Mouse (Mus musculus): ENCODE measurements around the gene Rhbdf1. TPM values are rescaled to one million over a fixed set of nuclear protein-coding genes. Genes with fewer than 3 reads are reported as not detected.
"Not testable (repeated sequence)": the region's sequence is repeated elsewhere in the genome, so short reads cannot be mapped to it uniquely, and the experiment has no call there.

Gene Rhbdf1
- polyA plus RNA-seq, 1 experiment from 2014 or later = 6.4 TPM

- Histone ChIP-seq H3K9me3 (ENCODE audit: low read length) (no peaks in the 10 kb centered on the region), H3K36me3 (replicated peaks; ENCODE audit: insufficient read depth, low read length) (peaks cover 19% of the 10 kb centered on the region), H3K27me3 (ENCODE audit: insufficient read depth, low read length) (no peaks in the 10 kb centered on the region), H3K27ac (ENCODE audit: low read depth) (peak within 1 kb of the TSS; percentile 69), H3K9ac (replicated peaks) (peak within 1 kb of the TSS; percentile 84), H3K4me1 (ENCODE audit: insufficient read depth) (peaks cover 16% of the 10 kb centered on the region), H3K4me3 (ENCODE audit: low read depth, low read length) (peak within 1 kb of the TSS; percentile 69), H3K4me2 (ENCODE audit: low read depth, low read length) (peak within 1 kb of the TSS; percentile 93)
- peak; percentile 100 for ATAC-seq
- WGBS (ENCODE audit: insufficient replicate concordance) = under 1% methylated on average over 52 of the region's 52 CpGs
- peak; percentile 96 for DNase-seq
- TF ChIP-seq EP300 (IDR thresholded peaks at IDR 0.05; ENCODE audit: low read depth) (no peak), CTCF (IDR thresholded peaks at IDR 0.05; ENCODE audit: low read depth) (peak; percentile 68)
Observed at GRCm38 (mm10) chr11:32205058-32205873, 16.8 kb downstream of the Rhbdf1 start, which contains the start of gene Snrnp25. TSS of gene Snrnp25 (plus strand) at chr11:32205415.

- no peak for ATAC-seq
- Histone ChIP-seq H3K27ac (ENCODE audit: low read depth) (no peak overlapping the region), H3K36me3 (replicated peaks; ENCODE audit: insufficient read depth, low read length) (no peaks in the 10 kb centered on the region), H3K9me3 (ENCODE audit: low read length) (no peaks in the 10 kb centered on the region), H3K4me1 (ENCODE audit: insufficient read depth) (peaks cover 16% of the 10 kb centered on the region), H3K4me3 (ENCODE audit: low read depth, low read length) (no peak overlapping the region), H3K27me3 (ENCODE audit: insufficient read depth, low read length) (no peaks in the 10 kb centered on the region), H3K4me2 (ENCODE audit: low read depth, low read length) (no peak overlapping the region), H3K9ac (replicated peaks) (no peak overlapping the region)
- no peak for DNase-seq
- 41% methylated on average over 11 of the region's 11 CpGs for WGBS (ENCODE audit: insufficient replicate concordance)
- TF ChIP-seq CTCF (IDR thresholded peaks at IDR 0.05; ENCODE audit: low read depth) (no peak), EP300 (IDR thresholded peaks at IDR 0.05; ENCODE audit: low read depth) (no peak)
Observed at GRCm38 (mm10) chr11:32201922-32202685, 20.0 kb downstream of the Rhbdf1 start.

GRCm38 (mm10) chr11:32200992-32201391 lies 21.1 kb downstream of the Rhbdf1 start:
- H3K27ac ChIP-seq (ENCODE audit: low read depth); ATAC-seq; DNase-seq; H3K27me3 ChIP-seq (ENCODE audit: insufficient read depth, low read length); H3K9ac ChIP-seq (replicated peaks); H3K4me2 ChIP-seq (ENCODE audit: low read depth, low read length); H3K36me3 ChIP-seq (replicated peaks; ENCODE audit: insufficient read depth, low read length); H3K4me3 ChIP-seq (ENCODE audit: low read depth, low read length); H3K9me3 ChIP-seq (ENCODE audit: low read length): not testable (repeated sequence)
- peak; percentile 46 for TF ChIP-seq CTCF (IDR thresholded peaks at IDR 0.05; ENCODE audit: low read depth)
- 59% methylated on average over 1 of the region's 1 CpGs for WGBS (ENCODE audit: insufficient replicate concordance)
- H3K4me1 ChIP-seq (ENCODE audit: insufficient read depth) = peaks cover 14% of the 10 kb centered on the region

- Histone ChIP-seq H3K4me1 (ENCODE audit: insufficient read depth) (peaks cover 7% of the 10 kb centered on the region), H3K36me3 (replicated peaks; ENCODE audit: insufficient read depth, low read length) (no peaks in the 10 kb centered on the region), H3K27ac (ENCODE audit: low read depth) (no peak within 1 kb of the TSS), H3K4me2 (ENCODE audit: low read depth, low read length) (no peak within 1 kb of the TSS), H3K9me3 (ENCODE audit: low read length) (no peaks in the 10 kb centered on the region), H3K4me3 (ENCODE audit: low read depth, low read length) (no peak within 1 kb of the TSS), H3K9ac (replicated peaks) (no peak within 1 kb of the TSS), H3K27me3 (ENCODE audit: insufficient read depth, low read length) (no peaks in the 10 kb centered on the region)
- ATAC-seq (no peak), DNase-seq (no peak)
- no peak for TF ChIP-seq EP300 (IDR thresholded peaks at IDR 0.05; ENCODE audit: low read depth)
- no peak for TF ChIP-seq CTCF (IDR thresholded peaks at IDR 0.05; ENCODE audit: low read depth)
- 43% methylated on average over 10 of the region's 10 CpGs for WGBS (ENCODE audit: insufficient replicate concordance)
Observed at GRCm38 (mm10) chr11:32200075-32200601, 22.0 kb downstream of the Rhbdf1 start, which contains the start of gene Il9r. TSS of gene Il9r (minus strand) at chr11:32200279.

GRCm38 (mm10) chr11:32199230-32199629 lies 22.9 kb downstream of the Rhbdf1 start:
- no peak for ATAC-seq
- 44% methylated on average over 6 of the region's 6 CpGs for WGBS (ENCODE audit: insufficient replicate concordance)

More at GRCm38 (mm10) chr11:32199230-32199629, 22.9 kb downstream of the Rhbdf1 start:
- no peaks in the 10 kb centered on the region for H3K36me3 ChIP-seq (replicated peaks; ENCODE audit: insufficient read depth, low read length)
- H3K27ac ChIP-seq (ENCODE audit: low read depth) = no peak overlapping the region
- H3K9me3 ChIP-seq (ENCODE audit: low read length) = no peaks in the 10 kb centered on the region
- no peak overlapping the region for H3K4me3 ChIP-seq (ENCODE audit: low read depth, low read length)
- TF ChIP-seq CTCF (IDR thresholded peaks at IDR 0.05; ENCODE audit: low read depth) = no peak
- TF ChIP-seq EP300 (IDR thresholded peaks at IDR 0.05; ENCODE audit: low read depth) = no peak
- no peak overlapping the region for H3K9ac ChIP-seq (replicated peaks)
- no peaks in the 10 kb centered on the region for H3K27me3 ChIP-seq (ENCODE audit: insufficient read depth, low read length)
- H3K4me2 ChIP-seq (ENCODE audit: low read depth, low read length) = no peak overlapping the region
- H3K4me1 ChIP-seq (ENCODE audit: insufficient read depth) = no peaks in the 10 kb centered on the region; the same call in 1 of the 2 replicates
- DNase-seq = no peak

Measured in liver, postnatal 0 days (tissue).